Mouse (Mus musculus) embryonic facial prominence, embryonic 14.5 days (tissue): Measurements from ENCODE around the gene Anapc11. TPM values are rescaled to one million over a fixed set of nuclear protein-coding genes. Genes with fewer than 3 reads are reported as not detected.
"Not testable (repeated sequence)": the region's sequence is repeated elsewhere in the genome, so short reads cannot be mapped to it uniquely, and the experiment has no call there.

Source experiments
- ATAC-seq: fragments of 200-750 bp; cut with Nextera tagmentation; 2 replicates; pipeline ENCODE4 v1.8.0; 2017; ENCODE audit warnings: low read depth, moderate number of reproducible peaks, moderate TSS enrichment
- DNase-seq: peaks from one replicate; pipeline ENCODE4 v3.0.0-alpha.2; 2015; ENCODE audit warnings: low spot score
- H3K27ac ChIP-seq: fragments of 300-500 bp; sonication (generic); replicated peaks from 2 replicates; pipeline ENCODE4 v1.5.1; 2014; ENCODE audit warnings: low read depth, mild to moderate bottlenecking, low read length, moderate library complexity
- H3K27me3 ChIP-seq: fragments of 300-500 bp; sonication (generic); replicated peaks from 2 replicates; pipeline ENCODE4 v1.6.1; 2014; ENCODE audit warnings: low read length; ENCODE audit not compliant: control insufficient read depth, insufficient read depth
- H3K36me3 ChIP-seq: fragments of 300-500 bp; sonication (generic); 2 replicates; pipeline ENCODE4 v1.6.1; 2014; ENCODE audit warnings: low read length, mixed read lengths; ENCODE audit not compliant: control insufficient read depth, insufficient read depth
- H3K4me1 ChIP-seq: fragments of 300-500 bp; sonication (generic); 2 replicates; pipeline ENCODE4 v1.6.1; 2014; ENCODE audit warnings: antibody characterized with exemption, low read length; ENCODE audit not compliant: control insufficient read depth, insufficient read depth
- H3K4me2 ChIP-seq: fragments of 300-500 bp; sonication (generic); 2 replicates; pipeline ENCODE4 v1.6.1; 2014; ENCODE audit warnings: low read depth, mild to moderate bottlenecking, low read length, moderate library complexity, mixed read lengths
- H3K4me3 ChIP-seq: fragments of 300-500 bp; sonication (generic); 2 replicates; pipeline ENCODE4 v1.5.1; 2014; ENCODE audit warnings: low read depth, mild to moderate bottlenecking, low read length
- H3K9ac ChIP-seq: fragments of 300-500 bp; sonication (generic); 2 replicates; pipeline ENCODE4 v1.6.1; 2014; ENCODE audit warnings: low read depth, mild to moderate bottlenecking, low read length, moderate library complexity, mixed read lengths
- H3K9me3 ChIP-seq: fragments of 300-500 bp; sonication (generic); 2 replicates; pipeline ENCODE4 v1.6.1; 2016; ENCODE audit warnings: low read length; ENCODE audit not compliant: control insufficient read depth
- WGBS: fragments of 180-500 bp; shearing (Covaris S2); extraction: QIAGEN DNeasy Blood & Tissue Kit; methylation state at CpG from one replicate; pipeline ENCODE4 v1.1.7; 2014; 5-methylcytosine and 5-hydroxymethylcytosine counted together
- polyA plus RNA-seq: library from polyadenylated mRNA; unstranded; fragments of >200 nt; fragmentation: Nextera tagmentation; extraction: Ambion mirVana; gene quantifications from 2 replicates; pipeline ENCODE4 v1.2.1, GENCODE M21; 2014

Gene Anapc11
- polyA plus RNA-seq, 1 experiment from 2014 or later = 242 TPM

DNA sequence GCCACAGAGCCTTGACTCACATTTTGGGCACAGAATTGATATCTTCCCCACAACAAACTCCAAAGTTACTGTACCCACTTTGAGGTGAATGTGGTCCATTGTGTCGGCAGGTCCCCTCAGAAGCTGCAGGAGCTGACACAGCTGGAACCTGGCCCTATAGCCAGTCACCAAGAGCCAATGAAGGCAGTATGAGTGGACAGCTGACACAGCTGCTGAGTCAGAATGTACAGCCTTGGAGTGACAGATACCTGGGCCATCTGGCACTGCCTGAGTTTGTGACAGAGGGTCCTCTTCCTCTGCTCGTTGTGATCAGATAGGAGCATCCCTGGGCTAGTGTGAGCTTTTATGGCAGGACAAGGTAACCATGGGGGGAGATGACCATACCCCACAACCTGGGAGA, 43.0 kb upstream of the Anapc11 start:
- H3K9me3 ChIP-seq = peaks cover 5% of the 10 kb centered on the region; the same call in 1 of the 2 replicates
- ATAC-seq (no peak), DNase-seq (no peak)
- no peak overlapping the region for H3K27ac ChIP-seq
- no peak overlapping the region for H3K4me2 ChIP-seq
- peaks cover 18% of the 10 kb centered on the region for H3K36me3 ChIP-seq
- WGBS = 60% methylated on average over 2 of the region's 2 CpGs
- H3K9ac ChIP-seq = no peak overlapping the region
- no peaks in the 10 kb centered on the region for H3K27me3 ChIP-seq
- H3K4me1 ChIP-seq = 0 out of 2 replicates have a peak, but pooled peaks cover 2% of the 10 kb centered on the region
- H3K4me3 ChIP-seq = no peak overlapping the region

DNA sequence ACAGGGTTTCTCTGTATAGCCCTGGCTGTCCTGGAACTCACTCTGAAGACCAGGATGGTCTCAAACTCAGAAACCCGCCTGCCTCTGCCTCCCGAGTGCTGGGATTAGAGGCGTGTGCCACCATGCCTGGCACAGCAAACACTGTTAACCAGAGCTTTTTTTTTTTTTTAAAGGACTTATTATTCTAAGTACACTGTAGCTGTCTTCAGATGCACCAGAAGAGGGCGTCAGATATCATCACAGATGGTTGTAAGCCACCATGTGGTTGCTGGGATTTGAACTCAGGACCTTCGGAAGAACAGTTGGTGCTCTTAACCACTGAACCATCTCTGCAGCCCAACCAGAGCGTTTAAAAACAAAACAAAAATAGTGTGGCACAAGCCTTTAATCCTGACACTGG, 39.4 kb upstream of the Anapc11 start:
- H3K9ac ChIP-seq, H3K4me3 ChIP-seq, H3K4me2 ChIP-seq, H3K27ac ChIP-seq, ATAC-seq, H3K4me1 ChIP-seq, H3K27me3 ChIP-seq, DNase-seq, H3K9me3 ChIP-seq: not testable (repeated sequence)
- 86% methylated on average over 6 of the region's 6 CpGs for WGBS
- peaks cover 54% of the 10 kb centered on the region for H3K36me3 ChIP-seq

DNA sequence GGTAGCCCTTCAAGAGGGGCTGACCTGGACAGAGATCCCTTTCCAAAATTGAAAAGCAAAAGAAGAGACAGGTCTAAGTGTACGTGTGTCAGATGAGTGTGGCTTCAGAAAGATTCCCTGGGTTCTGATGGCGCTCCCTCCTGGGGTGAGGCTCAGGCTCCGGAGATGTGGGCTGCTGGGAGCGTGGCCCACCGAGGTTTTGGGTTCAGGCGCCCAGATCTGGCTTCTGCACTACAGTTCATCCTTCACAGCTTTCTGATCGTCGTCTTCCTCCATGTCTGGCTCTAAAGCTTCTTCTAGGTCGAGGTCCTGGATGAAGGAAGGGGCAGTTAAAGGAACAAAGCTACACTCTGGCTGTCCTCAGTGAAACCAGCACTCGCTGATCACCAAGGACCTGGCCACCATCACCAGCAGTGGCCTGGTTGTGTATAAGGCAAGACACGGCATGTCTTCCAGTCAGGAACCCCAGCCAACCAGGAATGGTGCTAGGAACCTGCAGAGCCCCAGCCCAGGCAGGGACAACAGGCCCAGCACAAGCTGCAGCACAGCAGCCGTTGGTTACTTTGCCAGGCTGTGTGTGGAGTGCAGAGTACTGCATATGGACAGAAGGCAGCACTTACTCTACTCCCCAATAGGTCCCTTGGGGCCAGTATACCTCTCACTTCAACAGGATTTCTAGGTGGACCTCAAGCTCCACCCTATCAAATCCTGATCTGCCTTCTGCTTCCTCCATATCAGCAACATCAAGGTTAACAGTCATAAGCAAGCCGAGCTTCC, 37.1 kb upstream of the Anapc11 start:
- 88% methylated on average over 13 of the region's 13 CpGs for WGBS
- H3K27ac ChIP-seq = no peak overlapping the region
- peaks cover 76% of the 10 kb centered on the region for H3K36me3 ChIP-seq

DNA sequence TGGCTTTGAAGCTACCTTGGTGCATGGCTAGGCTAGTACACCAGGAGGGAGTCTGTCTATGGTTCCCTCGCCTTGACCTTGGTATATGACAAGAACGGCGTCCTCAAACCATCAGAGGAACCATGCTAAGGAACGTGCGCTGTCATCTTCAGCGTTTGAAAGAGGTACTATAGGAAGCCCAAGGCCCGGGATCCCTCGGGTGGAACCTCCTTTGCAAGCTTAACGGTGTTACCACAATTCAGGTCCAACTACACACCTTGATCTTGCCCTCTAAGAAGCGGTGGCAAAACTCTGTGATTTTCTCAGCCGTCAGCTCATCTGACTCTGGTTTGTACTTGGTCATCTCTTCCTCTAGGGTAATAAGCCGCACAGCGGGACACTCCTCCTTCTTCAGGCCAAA, 35.3 kb upstream of the Anapc11 start:
- no peak overlapping the region for H3K4me3 ChIP-seq
- no peaks in the 10 kb centered on the region for H3K27me3 ChIP-seq
- H3K36me3 ChIP-seq = peaks cover 94% of the 10 kb centered on the region
- no peak for ATAC-seq
- 96% methylated on average over 13 of the region's 13 CpGs for WGBS
- no peaks in the 10 kb centered on the region for H3K9me3 ChIP-seq
- no peak overlapping the region for H3K27ac ChIP-seq
- DNase-seq = no peak
- no peaks in the 10 kb centered on the region for H3K4me1 ChIP-seq
- H3K4me2 ChIP-seq = no peak overlapping the region
- H3K9ac ChIP-seq = no peak overlapping the region

More for the DNA sequence above, 37.1 kb upstream of the Anapc11 start:
- no peak for DNase-seq
- H3K9me3 ChIP-seq = peaks cover 5% of the 10 kb centered on the region; the same call in 1 of the 2 replicates
- ATAC-seq = no peak
- no peak overlapping the region for H3K4me3 ChIP-seq
- no peaks in the 10 kb centered on the region for H3K27me3 ChIP-seq
- no peaks in the 10 kb centered on the region for H3K4me1 ChIP-seq
- H3K4me2 ChIP-seq = no peak overlapping the region
- H3K9ac ChIP-seq = no peak overlapping the region

DNA sequence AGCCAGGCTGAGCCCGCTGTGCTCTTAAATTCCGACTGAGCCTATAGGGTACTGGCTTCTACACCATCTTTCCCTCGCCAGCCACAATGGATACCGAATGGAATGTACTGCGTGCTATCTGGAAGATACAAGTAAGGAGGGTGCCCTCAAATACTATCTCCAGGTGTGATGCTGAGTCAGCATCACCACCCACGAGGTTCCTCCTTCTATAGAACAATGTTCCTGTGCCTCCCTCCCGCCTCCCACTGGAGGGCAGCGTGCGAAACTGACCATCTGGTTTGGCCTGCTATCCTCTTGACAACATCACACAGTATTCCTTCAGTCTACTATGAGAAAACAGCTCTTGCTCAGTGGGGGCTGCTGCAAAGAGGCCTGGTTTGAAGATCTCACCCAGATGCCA, 33.1 kb upstream of the Anapc11 start:
- DNase-seq = no peak
- Histone ChIP-seq H3K4me2 (no peak overlapping the region), H3K4me3 (no peak overlapping the region), H3K9me3 (no peaks in the 10 kb centered on the region), H3K27me3 (no peaks in the 10 kb centered on the region), H3K4me1 (no peaks in the 10 kb centered on the region), H3K36me3 (peaks cover 97% of the 10 kb centered on the region), H3K27ac (no peak overlapping the region), H3K9ac (no peak overlapping the region)
- ATAC-seq = no peak
- 89% methylated on average over 9 of the region's 9 CpGs for WGBS

DNA sequence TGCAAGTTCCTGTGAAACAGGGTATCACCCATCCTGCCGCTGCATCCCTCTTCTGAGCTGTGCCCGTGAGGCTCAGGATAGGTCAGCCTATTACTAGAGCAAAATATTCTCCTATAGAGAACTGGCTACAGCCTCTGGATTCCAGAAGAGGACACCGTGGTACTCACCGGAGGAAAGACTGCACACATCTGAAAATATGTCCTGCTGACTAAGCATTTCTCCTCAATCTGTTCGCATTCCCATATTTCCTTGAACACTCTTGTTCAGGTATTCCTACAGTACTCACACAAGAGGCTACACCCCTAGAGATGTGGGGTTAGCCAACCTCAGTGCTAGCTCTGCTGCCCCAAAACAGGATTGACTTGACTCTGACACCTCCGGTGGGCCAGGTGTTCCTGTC, 29.9 kb upstream of the Anapc11 start:
- no peak for ATAC-seq
- no peaks in the 10 kb centered on the region for H3K9me3 ChIP-seq
- H3K36me3 ChIP-seq = peaks cover 80% of the 10 kb centered on the region
- no peak overlapping the region for H3K4me2 ChIP-seq
- H3K27ac ChIP-seq = no peak overlapping the region
- no peaks in the 10 kb centered on the region for H3K27me3 ChIP-seq
- H3K4me3 ChIP-seq = no peak overlapping the region
- DNase-seq = no peak
- WGBS = 93% methylated on average over 6 of the region's 6 CpGs
- H3K4me1 ChIP-seq = peaks cover 9% of the 10 kb centered on the region
- H3K9ac ChIP-seq = 0 out of 2 replicates have a peak overlapping the region, but pooled peaks have one; percentile 6

DNA sequence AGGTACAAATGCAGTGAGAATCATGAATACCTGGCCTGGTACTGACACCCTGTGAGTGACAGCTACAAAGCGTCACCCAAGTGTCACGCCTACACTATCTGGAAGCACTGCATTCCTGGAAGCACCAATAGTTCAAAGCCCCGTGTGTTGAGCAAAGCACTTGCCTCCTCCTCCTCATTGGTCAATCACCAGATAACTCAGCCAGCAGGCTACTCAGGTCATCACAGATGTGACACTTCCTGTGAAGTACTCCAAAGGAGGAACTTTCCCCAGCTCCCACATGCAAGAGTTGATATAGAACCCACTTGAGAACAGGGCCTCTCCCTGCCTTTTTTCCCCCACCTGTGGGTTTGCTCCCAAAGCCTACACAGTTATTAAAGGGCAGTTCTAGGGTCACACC, 27.1 kb upstream of the Anapc11 start:
- DNase-seq = no peak
- Histone ChIP-seq H3K27me3 (no peaks in the 10 kb centered on the region), H3K4me1 (peaks cover 17% of the 10 kb centered on the region), H3K4me3 (peak overlapping the region; percentile 83), H3K9me3 (no peaks in the 10 kb centered on the region), H3K4me2 (peak overlapping the region; percentile 92), H3K36me3 (peaks cover 54% of the 10 kb centered on the region), H3K9ac (peak overlapping the region; percentile 97), H3K27ac (no peak overlapping the region)
- ATAC-seq = no peak
- WGBS = 72% methylated on average over 3 of the region's 3 CpGs

DNA sequence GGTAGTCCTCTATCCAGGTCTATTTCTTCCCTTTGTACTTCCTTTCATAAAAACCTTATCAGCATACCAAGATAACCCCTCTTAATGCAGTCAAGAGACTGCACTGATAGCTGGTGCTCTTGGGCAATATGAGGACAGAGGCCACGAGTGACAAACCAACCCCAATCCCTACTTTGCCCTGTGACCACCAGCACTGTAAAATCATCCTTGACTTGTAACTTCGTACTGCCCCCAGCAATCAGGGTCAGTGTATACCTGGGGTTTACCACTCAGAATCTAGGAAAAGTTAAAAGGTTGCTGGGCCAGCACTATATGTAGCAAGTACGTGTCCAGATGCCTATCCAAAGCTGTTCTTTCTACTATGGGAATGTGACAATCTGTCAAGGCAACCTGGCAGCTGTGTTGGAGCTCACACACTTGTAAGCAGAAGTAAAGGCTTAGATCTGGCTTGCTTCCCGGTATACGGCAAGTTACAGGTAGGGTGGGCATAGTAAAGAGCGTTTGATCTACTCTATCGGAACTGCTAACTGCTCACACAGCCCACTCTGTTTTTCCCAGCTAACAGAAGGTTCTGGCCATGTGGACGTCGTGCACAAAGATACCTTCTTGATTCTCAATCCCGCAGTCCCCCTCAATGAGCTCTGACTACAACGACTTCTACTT, 26.3 kb upstream of the Anapc11 start:
- Histone ChIP-seq H3K9ac (peak overlapping the region; percentile 97), H3K4me1 (peaks cover 17% of the 10 kb centered on the region), H3K27me3 (no peaks in the 10 kb centered on the region), H3K4me2 (peak overlapping the region; percentile 92), H3K27ac (peak overlapping the region; percentile 80), H3K9me3 (no peaks in the 10 kb centered on the region), H3K36me3 (peaks cover 46% of the 10 kb centered on the region), H3K4me3 (peak overlapping the region; percentile 83)
- no peak for ATAC-seq
- 9% methylated on average over 11 of the region's 11 CpGs for WGBS
- DNase-seq = no peak
